Mouse (Mus musculus): Measurements from ENCODE around the gene Mov10l1. TPM values are rescaled to one million over a fixed set of nuclear protein-coding genes. Genes with fewer than 3 reads are reported as not detected.

Mov10l1 gene
- not detected in 2 replicates for polyA plus RNA-seq (2014; fragmentation: Nextera tagmentation; extraction: Ambion mirVana)

DNA sequence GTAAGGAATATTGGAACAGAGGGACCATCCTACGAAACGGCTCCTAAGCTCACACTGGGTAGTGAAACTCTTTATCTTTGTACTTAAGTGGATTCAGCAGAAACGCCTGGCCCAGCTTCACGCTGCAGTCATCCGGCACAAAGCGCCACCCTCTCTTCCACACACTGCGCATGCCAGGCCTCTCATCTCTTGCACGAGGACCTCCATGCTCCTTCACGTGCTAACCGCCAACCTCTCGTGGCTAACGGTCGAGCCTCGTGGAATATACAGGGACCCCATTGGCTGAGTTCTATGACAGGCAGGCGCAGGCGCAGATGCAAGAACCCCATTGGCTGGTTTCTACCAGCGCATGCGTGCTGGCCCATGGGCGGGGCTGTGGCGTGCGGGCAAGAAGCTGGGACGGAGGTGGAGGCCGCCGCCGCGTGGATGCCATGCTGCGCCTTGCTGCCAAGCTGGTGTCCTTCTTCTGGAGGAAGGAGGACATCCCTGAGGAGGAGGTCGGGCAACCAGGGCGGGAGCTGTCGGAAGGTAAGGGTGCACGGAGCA is at the start of gene Mov10l1:
Mov10l1 (plus strand) TSS at position 376 of the 546 bp plus-strand sequence.
- Histone ChIP-seq H3K9me3 (ENCODE audit: control insufficient read depth, low read length) (no peaks in the 10 kb centered on the region), H3K4me1 (ENCODE audit: control insufficient read depth, insufficient read depth, low read length) (no peaks in the 10 kb centered on the region), H3K27ac (ENCODE audit: low read depth, low read length) (no peak within 1 kb of the TSS), H3K36me3 (ENCODE audit: control insufficient read depth, insufficient read depth, low read length) (no peaks in the 10 kb centered on the region), H3K9ac (ENCODE audit: low read length) (no peak within 1 kb of the TSS), H3K4me3 (ENCODE audit: low read depth, low read length) (no peak within 1 kb of the TSS), H3K4me2 (ENCODE audit: low read depth) (no peak within 1 kb of the TSS), H3K27me3 (ENCODE audit: control insufficient read depth, insufficient read depth, low read length) (no peaks in the 10 kb centered on the region)
- ATAC-seq (ENCODE audit: insufficient read depth, low FRiP score, low TSS enrichment): no peak
- no peak for DNase-seq (ENCODE audit: low spot score)
- WGBS: 94% methylated on average over 31 of the region's 31 CpGs

DNA sequence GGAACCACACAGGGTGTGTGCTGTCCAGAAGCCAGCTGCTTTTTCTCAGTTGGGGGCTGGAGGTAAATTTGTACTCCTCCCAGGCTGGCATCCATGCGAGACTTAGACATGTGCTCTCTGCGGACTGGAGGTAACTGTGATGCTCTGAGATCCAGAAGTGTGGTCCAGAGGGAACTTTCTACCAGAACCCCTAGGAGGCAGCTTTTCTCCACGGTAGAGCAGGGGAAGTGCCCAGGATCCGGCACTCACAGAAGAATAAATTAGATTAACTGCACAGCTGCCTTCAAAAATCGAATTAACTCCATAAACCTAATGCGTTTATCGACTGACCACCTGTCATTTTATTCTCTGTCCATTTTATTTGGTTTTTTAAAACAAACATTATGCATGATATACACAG is 48.6 kb upstream of the Mov10l1 start:
- ATAC-seq (ENCODE audit: insufficient read depth, low FRiP score, low TSS enrichment) (no peak), DNase-seq (ENCODE audit: low spot score) (no peak)
- 67% methylated on average over 7 of the region's 7 CpGs for WGBS
- Histone ChIP-seq H3K36me3 (ENCODE audit: control insufficient read depth, insufficient read depth, low read length) (no peaks in the 10 kb centered on the region), H3K4me2 (ENCODE audit: low read depth) (no peak overlapping the region), H3K27ac (ENCODE audit: low read depth, low read length) (no peak overlapping the region), H3K9ac (ENCODE audit: low read length) (no peak overlapping the region), H3K27me3 (ENCODE audit: control insufficient read depth, insufficient read depth, low read length) (no peaks in the 10 kb centered on the region), H3K4me1 (ENCODE audit: control insufficient read depth, insufficient read depth, low read length) (no peaks in the 10 kb centered on the region), H3K4me3 (ENCODE audit: low read depth, low read length) (no peak overlapping the region), H3K9me3 (ENCODE audit: control insufficient read depth, low read length) (no peaks in the 10 kb centered on the region)

DNA sequence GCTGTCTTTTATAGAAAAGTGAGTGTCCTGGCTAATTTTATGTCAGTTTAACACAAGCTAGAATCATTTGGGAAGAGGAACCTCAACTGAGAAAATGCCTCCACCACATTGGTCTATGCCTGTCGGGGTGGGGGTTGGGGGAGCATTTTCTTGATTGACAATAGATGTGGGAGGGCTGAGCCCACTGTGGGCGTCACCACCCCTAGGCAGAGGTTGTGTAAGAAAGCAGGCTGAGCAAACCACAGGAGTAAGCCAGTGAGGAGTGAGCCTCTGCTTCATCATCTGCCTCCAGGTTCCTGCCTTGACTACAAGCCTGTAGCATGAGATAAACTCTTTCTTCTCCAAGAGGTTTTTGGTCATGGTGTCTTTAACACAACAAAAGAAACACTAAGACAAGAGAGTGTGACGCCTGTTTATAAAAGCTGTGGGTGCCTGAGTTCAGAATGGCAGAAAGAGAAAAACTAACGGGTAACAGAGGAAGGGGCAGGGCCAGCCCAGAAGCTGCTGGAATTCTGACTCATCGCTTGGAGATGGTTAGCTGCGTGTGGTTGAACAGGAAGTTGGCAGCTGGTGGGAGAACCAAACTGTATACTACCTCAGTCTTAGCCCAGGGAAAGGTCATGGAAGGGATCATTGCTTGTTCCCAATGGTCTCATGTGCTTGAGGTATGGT is 46.0 kb upstream of the Mov10l1 start:
- Histone ChIP-seq H3K4me2 (ENCODE audit: low read depth) (no peak overlapping the region), H3K9ac (ENCODE audit: low read length) (no peak overlapping the region), H3K27ac (ENCODE audit: low read depth, low read length) (no peak overlapping the region), H3K4me3 (ENCODE audit: low read depth, low read length) (no peak overlapping the region), H3K36me3 (ENCODE audit: control insufficient read depth, insufficient read depth, low read length) (no peaks in the 10 kb centered on the region), H3K4me1 (ENCODE audit: control insufficient read depth, insufficient read depth, low read length) (no peaks in the 10 kb centered on the region), H3K27me3 (ENCODE audit: control insufficient read depth, insufficient read depth, low read length) (no peaks in the 10 kb centered on the region), H3K9me3 (ENCODE audit: control insufficient read depth, low read length) (no peaks in the 10 kb centered on the region)
- ATAC-seq (ENCODE audit: insufficient read depth, low FRiP score, low TSS enrichment) (no peak), DNase-seq (ENCODE audit: low spot score) (no peak)
- WGBS: 70% methylated on average over 6 of the region's 6 CpGs

- H3K9me3 ChIP-seq (ENCODE audit: control insufficient read depth, low read length): no peaks in the 10 kb centered on the region
- no peaks in the 10 kb centered on the region for H3K27me3 ChIP-seq (ENCODE audit: control insufficient read depth, insufficient read depth, low read length)
- H3K27ac ChIP-seq (ENCODE audit: low read depth, low read length): no peak overlapping the region
- H3K36me3 ChIP-seq (ENCODE audit: control insufficient read depth, insufficient read depth, low read length): no peaks in the 10 kb centered on the region
- H3K9ac ChIP-seq (ENCODE audit: low read length): no peak overlapping the region
- H3K4me2 ChIP-seq (ENCODE audit: low read depth): no peak overlapping the region
- ATAC-seq (ENCODE audit: insufficient read depth, low FRiP score, low TSS enrichment): no peak
- no peaks in the 10 kb centered on the region for H3K4me1 ChIP-seq (ENCODE audit: control insufficient read depth, insufficient read depth, low read length)
- DNase-seq (ENCODE audit: low spot score): no peak
- 87% methylated on average over 2 of the region's 2 CpGs for WGBS
- no peak overlapping the region for H3K4me3 ChIP-seq (ENCODE audit: low read depth, low read length)
These were observed 45.4 kb upstream of the Mov10l1 start for GRCm38 (mm10) chr15:88937291-88937650.

GRCm38 (mm10) chr15:88942783-88943182 is 39.9 kb upstream of the Mov10l1 start:
- DNase-seq (ENCODE audit: low spot score) (no peak), ATAC-seq (ENCODE audit: insufficient read depth, low FRiP score, low TSS enrichment) (no peak)
- H3K4me3 ChIP-seq (ENCODE audit: low read depth, low read length): no peak overlapping the region
- no peak overlapping the region for H3K4me2 ChIP-seq (ENCODE audit: low read depth)
- no peak overlapping the region for H3K9ac ChIP-seq (ENCODE audit: low read length)
- H3K36me3 ChIP-seq (ENCODE audit: control insufficient read depth, insufficient read depth, low read length): no peaks in the 10 kb centered on the region
- no peaks in the 10 kb centered on the region for H3K9me3 ChIP-seq (ENCODE audit: control insufficient read depth, low read length)
- no peaks in the 10 kb centered on the region for H3K4me1 ChIP-seq (ENCODE audit: control insufficient read depth, insufficient read depth, low read length)
- 76% methylated on average over 5 of the region's 5 CpGs for WGBS
- H3K27ac ChIP-seq (ENCODE audit: low read depth, low read length): no peak overlapping the region
- H3K27me3 ChIP-seq (ENCODE audit: control insufficient read depth, insufficient read depth, low read length): no peaks in the 10 kb centered on the region

GRCm38 (mm10) chr15:88943896-88944551 is 38.7 kb upstream of the Mov10l1 start:
- no peaks in the 10 kb centered on the region for H3K9me3 ChIP-seq (ENCODE audit: control insufficient read depth, low read length)
- H3K9ac ChIP-seq (ENCODE audit: low read length): no peak overlapping the region
- no peaks in the 10 kb centered on the region for H3K4me1 ChIP-seq (ENCODE audit: control insufficient read depth, insufficient read depth, low read length)
- H3K4me2 ChIP-seq (ENCODE audit: low read depth): no peak overlapping the region
- H3K4me3 ChIP-seq (ENCODE audit: low read depth, low read length): no peak overlapping the region
- no peak overlapping the region for H3K27ac ChIP-seq (ENCODE audit: low read depth, low read length)
- WGBS: 92% methylated on average over 5 of the region's 5 CpGs
- no peaks in the 10 kb centered on the region for H3K27me3 ChIP-seq (ENCODE audit: control insufficient read depth, insufficient read depth, low read length)
- ATAC-seq (ENCODE audit: insufficient read depth, low FRiP score, low TSS enrichment) (no peak), DNase-seq (ENCODE audit: low spot score) (no peak)
- no peaks in the 10 kb centered on the region for H3K36me3 ChIP-seq (ENCODE audit: control insufficient read depth, insufficient read depth, low read length)

- 53% methylated on average over 6 of the region's 6 CpGs for WGBS
- no peak for ATAC-seq (ENCODE audit: insufficient read depth, low FRiP score, low TSS enrichment)
- Histone ChIP-seq H3K4me3 (ENCODE audit: low read depth, low read length) (no peak overlapping the region), H3K27me3 (ENCODE audit: control insufficient read depth, insufficient read depth, low read length) (no peaks in the 10 kb centered on the region), H3K27ac (ENCODE audit: low read depth, low read length) (no peak overlapping the region), H3K4me1 (ENCODE audit: control insufficient read depth, insufficient read depth, low read length) (no peaks in the 10 kb centered on the region), H3K4me2 (ENCODE audit: low read depth) (no peak overlapping the region), H3K9ac (ENCODE audit: low read length) (no peak overlapping the region), H3K9me3 (ENCODE audit: control insufficient read depth, low read length) (no peaks in the 10 kb centered on the region), H3K36me3 (ENCODE audit: control insufficient read depth, insufficient read depth, low read length) (no peaks in the 10 kb centered on the region)
- no peak for DNase-seq (ENCODE audit: low spot score)
These were observed 35.9 kb upstream of the Mov10l1 start for GRCm38 (mm10) chr15:88946851-88947250.

GRCm38 (mm10) chr15:88951246-88951645 is 31.5 kb upstream of the Mov10l1 start:
- 84% methylated on average over 4 of the region's 4 CpGs for WGBS
- Histone ChIP-seq H3K9me3 (ENCODE audit: control insufficient read depth, low read length) (no peaks in the 10 kb centered on the region), H3K4me2 (ENCODE audit: low read depth) (no peak overlapping the region), H3K4me1 (ENCODE audit: control insufficient read depth, insufficient read depth, low read length) (peaks cover 7% of the 10 kb centered on the region; the same call in 1 of the 2 replicates), H3K4me3 (ENCODE audit: low read depth, low read length) (no peak overlapping the region), H3K27ac (ENCODE audit: low read depth, low read length) (no peak overlapping the region), H3K27me3 (ENCODE audit: control insufficient read depth, insufficient read depth, low read length) (peaks cover 16% of the 10 kb centered on the region), H3K9ac (ENCODE audit: low read length) (no peak overlapping the region), H3K36me3 (ENCODE audit: control insufficient read depth, insufficient read depth, low read length) (no peaks in the 10 kb centered on the region)
- no peak for ATAC-seq (ENCODE audit: insufficient read depth, low FRiP score, low TSS enrichment)
- DNase-seq (ENCODE audit: low spot score): no peak

Data from neural tube, embryonic 11.5 days (tissue).